In the genomic region with DNA sequence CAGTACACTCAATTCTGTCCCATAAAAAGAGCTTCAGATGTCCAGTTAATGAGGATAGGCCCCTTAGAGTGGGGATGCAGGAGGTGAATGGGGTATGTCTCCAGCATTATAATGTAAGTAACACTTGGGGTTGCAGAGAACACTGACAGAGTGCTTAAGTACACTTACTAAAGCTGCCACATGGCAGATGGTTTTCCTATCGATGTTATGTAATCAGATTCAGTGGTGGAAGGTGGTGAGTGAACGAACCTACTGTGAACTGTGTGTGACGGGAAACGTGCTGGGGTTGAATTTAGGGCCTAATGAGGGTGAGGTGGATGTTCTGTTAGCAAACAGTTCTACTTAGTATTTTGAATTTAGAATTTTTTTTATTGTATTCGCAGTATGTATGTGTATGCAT, we compare ENCODE assay signal across 15 mouse cellular contexts.
"Had no signal": no experiment of that assay in that cellular context is flagged by ENCODE, and none has a peak within 500 bp of the region (broad histone marks: within the 10 kb centered on the region; RNA-seq: fewer than 3 reads in every experiment).

No protein-coding gene starts in this region.

- H3K9ac ChIP-seq: liver, embryonic 12.5 days; lung, embryonic 15.5 days; midbrain, embryonic 15.5 days; neural tube, embryonic 12.5 days had no signal

- H3K4me3 ChIP-seq: left cerebral cortex, adult 2 months; limb, embryonic 10.5 days; liver, embryonic 12.5 days; lung, embryonic 15.5 days; megakaryocyte, embryonic 14.5 days; midbrain, embryonic 15.5 days; neural tube, embryonic 12.5 days had no signal

- H3K4me1 ChIP-seq: midbrain, embryonic 15.5 days; neural tube, embryonic 12.5 days had no signal

- H3K4me2 ChIP-seq: liver, embryonic 12.5 days; lung, embryonic 15.5 days; midbrain, embryonic 11.5 days; midbrain, embryonic 15.5 days; neural tube, embryonic 12.5 days had no signal

- ATAC-seq: liver, embryonic 12.5 days; midbrain, embryonic 15.5 days had no signal

- H3K36me3 ChIP-seq: limb, embryonic 10.5 days; liver, embryonic 12.5 days; lung, embryonic 15.5 days; midbrain, embryonic 15.5 days; neural tube, embryonic 12.5 days had no signal

- H3K9me3 ChIP-seq: limb, embryonic 10.5 days; liver, embryonic 12.5 days; lung, embryonic 15.5 days; megakaryocyte, embryonic 14.5 days; midbrain, embryonic 15.5 days; neural tube, embryonic 12.5 days had no signal

- H3K27me3 ChIP-seq: lung, embryonic 15.5 days; midbrain, embryonic 15.5 days; neural tube, embryonic 12.5 days had no signal

- H3K27ac ChIP-seq: left cerebral cortex, adult 2 months; limb, embryonic 10.5 days; liver, embryonic 12.5 days; lung, embryonic 15.5 days; macrophage; midbrain, embryonic 15.5 days; neural tube, embryonic 12.5 days had no signal

- DNase-seq: kidney, adult 9 months; kidney, postnatal 10 days; kidney, postnatal 4 days; lung, postnatal 14 days; thymus, adult 2 months; thymus, postnatal 25 days had no signal
